Comparison of ENCODE assay signal across 8 mouse cellular contexts in genomic region chr1:177444483-177444810, GRCm38 (mm10). TPM values are rescaled to one million over a fixed set of nuclear protein-coding genes. Genes with fewer than 3 reads are reported as not detected.
A peak's percentile ranks its signal among the peaks of the same experiment; 100 is the strongest.
DNase-seq lines count a peak whose midpoint lies in the region; TF ChIP-seq lines count a peak whose summit lies in the region.

No protein-coding gene starts in this region.

- H3K27me3 ChIP-seq in myocyte (ENCODE audit: control insufficient read depth, insufficient read depth, insufficient read length) = no peaks in the 10 kb centered on the region

- peak; percentile 62 for TF ChIP-seq POLR2A in myocyte (IDR thresholded peaks at IDR 0.05; ENCODE audit: insufficient read length, low read depth)

- peak overlapping the region; percentile 91 for H3K4me2 ChIP-seq in myocyte (ENCODE audit: low read depth)

- peaks cover 66% of the 10 kb centered on the region for H3K79me2 ChIP-seq in myocyte (ENCODE audit: control insufficient read depth, insufficient read depth)

- H3K36me3 ChIP-seq in myocyte (ENCODE audit: control insufficient read depth, insufficient read depth) = peaks cover 22% of the 10 kb centered on the region

- peak overlapping the region; percentile 85 for H3K4me3 ChIP-seq in myocyte

- DNase-seq in cerebellum, adult 18-20 months = peak; percentile 75
- no peak for DNase-seq in cerebellum, adult 11 months
- DNase-seq in right cerebral cortex, adult 18-20 months = peak; percentile 73
- no peak for DNase-seq in right cerebral cortex, postnatal 25 days
- DNase-seq in layer of hippocampus, adult 9-11 months = peak; percentile 76
- no peak for DNase-seq in spleen, postnatal 36 days (ENCODE audit: low spot score in 2 of 2)
- DNase-seq in yolk sac, embryonic 10.5 days (ENCODE audit: low spot score) = no peak

- no peak overlapping the region for H3ac ChIP-seq in myocyte (ENCODE audit: control insufficient read depth, insufficient read length)

TF ChIP-seq in myocyte, 11 proteins besides CTCF, POLR2A, EP300 and RAD21:
- TF ChIP-seq MAX (IDR thresholded peaks at IDR 0.05; ENCODE audit: low read depth) = no peak
- peak in 2 of 3 experiments; percentile 81 to 84 for TF ChIP-seq MYOD1 (IDR thresholded peaks at IDR 0.05; ENCODE audit: control insufficient read depth in 1 of 3, insufficient read length in 2 of 3, low read depth in 2 of 3)
- TF ChIP-seq TCF12 (IDR thresholded peaks at IDR 0.05; ENCODE audit: insufficient read depth, poor library complexity, severe bottlenecking) = no peak
- peak in 2 of 3 experiments; percentile 75 to 82 for TF ChIP-seq MYOG (IDR thresholded peaks at IDR 0.05; ENCODE audit: control insufficient read depth in 1 of 3, insufficient read depth in 1 of 3, insufficient read length in 2 of 3, low read depth in 2 of 3)
- peak; percentile 90 for TF ChIP-seq POLR2AphosphoS2 (IDR thresholded peaks at IDR 0.05; ENCODE audit: insufficient read length, low read depth)
- TF ChIP-seq CEBPB (IDR thresholded peaks at IDR 0.05; ENCODE audit: insufficient read depth, poor library complexity, severe bottlenecking) = no peak

RNA-seq across cellular contexts. Expression of gene Zbtb18, which starts 2.3 kb away (rescaled TPM):
- 54.3 TPM for polyA plus RNA-seq in myocyte (2012; fragmentation: generic; extraction: Trizol)

Comparison
In these comparisons a context has a peak if more than half of its experiments do, and no peak if none do; other contexts are left out.
1. DNase-seq: peak in cerebellum, adult 18-20 months (2 of 2), right cerebral cortex, adult 18-20 months (single experiment) and layer of hippocampus, adult 9-11 months (single experiment); none in cerebellum, adult 11 months (single experiment), right cerebral cortex, postnatal 25 days (single experiment), spleen, postnatal 36 days (0 of 2) and yolk sac, embryonic 10.5 days (single experiment).